9 mouse cellular contexts compared by ENCODE assay signal in the genomic region with DNA sequence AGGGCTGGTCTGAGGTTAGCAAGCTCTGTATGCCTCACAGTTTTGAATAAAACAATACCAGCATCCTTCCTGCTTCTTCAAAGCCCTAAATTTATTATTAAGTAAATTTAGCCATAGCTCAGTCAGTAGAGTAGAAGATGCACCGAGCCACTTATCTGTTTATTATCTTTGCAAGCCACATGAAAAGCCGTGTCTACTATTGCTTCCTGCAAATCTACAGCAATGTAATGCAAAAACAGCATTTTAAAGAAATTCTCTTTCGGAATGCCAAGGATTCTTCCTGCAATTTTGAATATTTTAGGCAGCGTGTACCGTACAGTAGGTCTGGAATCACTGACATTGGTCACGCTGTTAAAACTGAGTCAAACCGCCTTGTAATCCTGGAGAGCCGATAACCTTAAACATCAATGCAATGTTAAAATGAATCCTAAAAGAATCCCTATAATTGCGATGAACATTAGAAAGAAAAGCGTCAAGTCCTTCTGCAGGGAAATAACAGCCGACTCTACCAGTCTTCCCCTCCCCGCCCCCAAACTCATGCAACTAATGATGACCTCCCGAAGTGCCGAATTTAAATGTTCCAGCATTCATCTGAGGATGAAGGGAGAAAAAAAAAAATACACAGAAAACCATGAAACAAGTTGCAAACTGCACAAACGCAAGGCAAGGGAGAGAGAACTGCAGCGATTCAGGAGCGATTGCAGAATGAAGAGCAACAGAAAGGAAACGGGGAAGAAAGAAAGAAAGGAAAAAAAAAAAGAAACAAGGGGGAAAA. TPM values are rescaled to one million over a fixed set of nuclear protein-coding genes. Genes with fewer than 3 reads are reported as not detected.
DNase-seq lines count a peak whose midpoint lies in the region; ATAC-seq lines count a peak whose summit lies in the region.
"Had no signal": no experiment of that assay in that cellular context is flagged by ENCODE, and none has a peak within 500 bp of the region (broad histone marks: within the 10 kb centered on the region; RNA-seq: fewer than 3 reads in every experiment).

No protein-coding gene starts in this region.

- peak; percentile 12 to 16 for DNase-seq in frontal cortex, postnatal 36 days (ENCODE audit: low spot score in 2 of 2)
- no peak for DNase-seq in frontal cortex, postnatal 14 days (ENCODE audit: low spot score in 2 of 2)
- DNase-seq in right cerebral cortex, postnatal 10 days (ENCODE audit: low spot score in 2 of 2): peak; percentile 24 to 33
- DNase-seq in right cerebral cortex, postnatal 36 days (ENCODE audit: low spot score in 2 of 2): no peak
- no peak for DNase-seq in urinary bladder, postnatal 10 days (ENCODE audit: low spot score)
- DNase-seq in natural killer cell, adult 2 months (ENCODE audit: low spot score in 2 of 2): no peak
- no peak for DNase-seq in spleen, postnatal 4 days (ENCODE audit: low spot score in 2 of 2)

- H3K9ac ChIP-seq in limb, embryonic 13.5 days: peak overlapping the region; percentile 77

- peak overlapping the region; percentile 80 for H3K4me2 ChIP-seq in limb, embryonic 13.5 days (replicated peaks)

- H3K27ac ChIP-seq in limb, embryonic 13.5 days: 0 out of 2 replicates have a peak overlapping the region, but pooled peaks have one; percentile 86

- peaks cover 30% of the 10 kb centered on the region for H3K27me3 ChIP-seq in limb, embryonic 13.5 days

- peak overlapping the region; percentile 64 for H3K4me3 ChIP-seq in limb, embryonic 13.5 days

- H3K36me3 ChIP-seq in limb, embryonic 13.5 days: no peaks in the 10 kb centered on the region

- H3K9me3 ChIP-seq in limb, embryonic 13.5 days: no peaks in the 10 kb centered on the region
- H3K9me3 ChIP-seq: megakaryocyte, embryonic 14.5 days had no signal

- no peak for ATAC-seq in limb, embryonic 13.5 days (ENCODE audit: low FRiP score, low read depth)

- WGBS in limb, embryonic 13.5 days: 9% methylated on average over 18 of the region's 18 CpGs

- peaks cover 18% of the 10 kb centered on the region for H3K4me1 ChIP-seq in limb, embryonic 13.5 days

RNA-seq across cellular contexts. Expression of gene Tenm2, which starts 0.6 kb away (rescaled TPM):
- 4.8 and 6.4 TPM in 2 replicates for polyA plus RNA-seq in limb, embryonic 13.5 days (2015; fragmentation: Nextera tagmentation; extraction: Ambion mirVana)

Comparison
In these comparisons a context has a peak if more than half of its experiments do, and no peak if none do; other contexts are left out.
1. DNase-seq: peak in frontal cortex, postnatal 36 days (2 of 2) and right cerebral cortex, postnatal 10 days (2 of 2); none in frontal cortex, postnatal 14 days (0 of 2), right cerebral cortex, postnatal 36 days (0 of 2), urinary bladder, postnatal 10 days (single experiment), natural killer cell, adult 2 months (0 of 2) and spleen, postnatal 4 days (0 of 2).